8 mouse cellular contexts compared by ENCODE assay signal in the genomic region with DNA sequence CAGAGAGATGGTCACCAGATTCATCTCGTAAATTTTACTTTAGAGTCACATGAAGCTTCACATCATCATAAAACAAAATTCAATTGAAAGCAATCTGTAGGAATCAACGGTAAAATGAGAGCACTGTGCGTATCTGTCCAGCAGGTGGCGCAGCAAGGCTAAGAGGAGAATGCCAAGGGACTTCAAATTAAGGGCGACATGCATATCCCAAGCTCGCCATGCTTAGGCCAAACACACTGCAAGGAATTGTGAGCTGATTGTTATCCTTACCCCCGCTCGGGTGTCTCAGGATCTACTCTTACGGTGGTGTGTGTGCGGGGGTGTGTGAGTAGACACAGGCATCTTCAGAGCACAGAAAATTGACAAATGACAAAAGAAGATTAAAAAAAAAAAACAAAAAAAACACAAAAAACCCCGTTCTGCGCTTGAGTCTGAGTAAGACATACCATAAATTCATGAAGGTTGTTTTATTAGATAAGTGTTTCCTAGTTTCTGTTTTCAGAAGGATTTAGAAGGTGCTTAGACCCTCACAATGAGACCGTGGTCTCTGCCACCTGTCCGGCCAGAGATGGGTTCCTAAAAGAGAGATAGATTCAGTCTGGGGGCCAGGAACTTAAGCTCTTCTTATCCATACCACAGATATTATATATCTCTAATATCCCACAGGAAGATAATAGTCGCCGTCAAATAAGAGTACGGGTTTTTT.
DNase-seq lines count a peak whose midpoint lies in the region; ATAC-seq and TF ChIP-seq lines count a peak whose summit lies in the region.

No protein-coding gene starts in this region.

- no peaks in the 10 kb centered on the region for H3K4me1 ChIP-seq in forebrain, embryonic 11.5 days (replicated peaks; ENCODE audit: control insufficient read depth, insufficient read depth, low read length)
- no peaks in the 10 kb centered on the region for H3K4me1 ChIP-seq in heart, postnatal 0 days (ENCODE audit: control insufficient read depth, insufficient read depth)
- H3K4me1 ChIP-seq in liver, embryonic 13.5 days (replicated peaks), result no peaks in the 10 kb centered on the region
- H3K4me1 ChIP-seq in neural tube, embryonic 15.5 days, result peaks cover 5% of the 10 kb centered on the region

- ATAC-seq in forebrain, embryonic 11.5 days (replicated peaks; ENCODE audit: low FRiP score), result peak; percentile 81
- no peak for ATAC-seq in heart, postnatal 0 days (ENCODE audit: insufficient read depth, low read depth)
- ATAC-seq in liver, embryonic 13.5 days (ENCODE audit: low read depth), result no peak
- ATAC-seq in neural tube, embryonic 15.5 days (ENCODE audit: low FRiP score), result peak; percentile 72

- no peak overlapping the region; the same call in 1 of the 2 replicates for H3K9ac ChIP-seq in forebrain, embryonic 11.5 days (ENCODE audit: low read length)
- no peak overlapping the region for H3K9ac ChIP-seq in heart, postnatal 0 days (replicated peaks; ENCODE audit: low read depth, low read length)
- no peak overlapping the region for H3K9ac ChIP-seq in liver, embryonic 13.5 days
- H3K9ac ChIP-seq in neural tube, embryonic 15.5 days (replicated peaks), result 0 out of 2 replicates have a peak overlapping the region, but pooled peaks have one; percentile 23

- H3K9me3 ChIP-seq in forebrain, embryonic 11.5 days (ENCODE audit: control insufficient read depth, low read length), result no peaks in the 10 kb centered on the region
- no peaks in the 10 kb centered on the region for H3K9me3 ChIP-seq in heart, postnatal 0 days (replicated peaks; ENCODE audit: control insufficient read depth, low read length)
- no peaks in the 10 kb centered on the region for H3K9me3 ChIP-seq in liver, embryonic 13.5 days (replicated peaks)
- no peaks in the 10 kb centered on the region for H3K9me3 ChIP-seq in neural tube, embryonic 15.5 days (replicated peaks)

- no peaks in the 10 kb centered on the region for H3K36me3 ChIP-seq in forebrain, embryonic 11.5 days (ENCODE audit: control insufficient read depth, insufficient read depth, low read length)
- H3K36me3 ChIP-seq in heart, postnatal 0 days (replicated peaks; ENCODE audit: control insufficient read depth, insufficient read depth, low read length), result no peaks in the 10 kb centered on the region
- H3K36me3 ChIP-seq in liver, embryonic 13.5 days, result no peaks in the 10 kb centered on the region
- H3K36me3 ChIP-seq in neural tube, embryonic 15.5 days, result no peaks in the 10 kb centered on the region

- peak; percentile 92 for TF ChIP-seq CTCF in heart, postnatal 0 days (IDR thresholded peaks at IDR 0.05; ENCODE audit: low read depth)

- peak overlapping the region; percentile 27; the same call in 1 of the 2 replicates for H3K4me2 ChIP-seq in forebrain, embryonic 11.5 days (ENCODE audit: low read depth, low read length, severe bottlenecking)
- peak overlapping the region; percentile 43 for H3K4me2 ChIP-seq in heart, postnatal 0 days (ENCODE audit: low read depth, low read length)
- no peak overlapping the region for H3K4me2 ChIP-seq in liver, embryonic 13.5 days
- peak overlapping the region; percentile 47 for H3K4me2 ChIP-seq in neural tube, embryonic 15.5 days

- H3K27ac ChIP-seq in forebrain, embryonic 11.5 days (ENCODE audit: low read depth, low read length), result no peak overlapping the region
- H3K27ac ChIP-seq in heart, postnatal 0 days (ENCODE audit: low read depth), result no peak overlapping the region
- no peak overlapping the region for H3K27ac ChIP-seq in liver, embryonic 13.5 days
- no peak overlapping the region for H3K27ac ChIP-seq in neural tube, embryonic 15.5 days (replicated peaks)

- no peak for TF ChIP-seq EP300 in heart, postnatal 0 days (IDR thresholded peaks at IDR 0.05; ENCODE audit: low read depth)

- DNase-seq in CD8-positive naive resting alpha-beta T cell, adult 2 months (ENCODE audit: low read depth in 2 of 2, low spot score in 2 of 2), result peak; percentile 49 to 52
- DNase-seq in brain, embryonic 18.5 days (ENCODE audit: low read depth, low spot score), result peak; percentile 73
- peak; percentile 85 for DNase-seq in forebrain, embryonic 11.5 days (ENCODE audit: low spot score)
- peak; percentile 75 for DNase-seq in heart, postnatal 0 days (ENCODE audit: low spot score)
- DNase-seq in kidney, postnatal 36 days, result peak; percentile 56 to 83
- DNase-seq in liver, embryonic 13.5 days, result peak; percentile 3
- peak; percentile 28 to 62 for DNase-seq in thymus, postnatal 10 days (ENCODE audit: low spot score in 2 of 2)

- WGBS in forebrain, embryonic 11.5 days, result 15% methylated on average over 17 of the region's 17 CpGs
- WGBS in heart, postnatal 0 days, result 13% methylated on average over 17 of the region's 17 CpGs
- WGBS in liver, embryonic 13.5 days (ENCODE audit: insufficient replicate concordance), result 14% methylated on average over 17 of the region's 17 CpGs
- WGBS in neural tube, embryonic 15.5 days, result 14% methylated on average over 17 of the region's 17 CpGs

- H3K4me3 ChIP-seq in forebrain, embryonic 11.5 days (ENCODE audit: low read depth, low read length), result no peak overlapping the region
- no peak overlapping the region for H3K4me3 ChIP-seq in heart, postnatal 0 days (ENCODE audit: low read depth, low read length)
- no peak overlapping the region for H3K4me3 ChIP-seq in liver, embryonic 13.5 days (replicated peaks)
- H3K4me3 ChIP-seq in neural tube, embryonic 15.5 days (replicated peaks), result 0 out of 2 replicates have a peak overlapping the region, but pooled peaks have one; percentile 12

- no peaks in the 10 kb centered on the region for H3K27me3 ChIP-seq in forebrain, embryonic 11.5 days (ENCODE audit: control insufficient read depth, insufficient read depth, low read length)
- H3K27me3 ChIP-seq in heart, postnatal 0 days (ENCODE audit: control insufficient read depth, insufficient read depth, low read length), result no peaks in the 10 kb centered on the region
- H3K27me3 ChIP-seq in liver, embryonic 13.5 days, result no peaks in the 10 kb centered on the region
- H3K27me3 ChIP-seq in neural tube, embryonic 15.5 days (replicated peaks), result no peaks in the 10 kb centered on the region

Comparison
In these comparisons a context has a peak if more than half of its experiments do, and no peak if none do; other contexts are left out.
1. DNase-seq: peak in every context shown above with its lines; median percentile 85 in forebrain, embryonic 11.5 days; 75 in heart, postnatal 0 days; 73 in brain, embryonic 18.5 days; 70 in kidney, postnatal 36 days; 50 in CD8-positive naive resting alpha-beta T cell, adult 2 months; 45 in thymus, postnatal 10 days; 3 in liver, embryonic 13.5 days.
2. ATAC-seq: peak in forebrain, embryonic 11.5 days (single experiment) and neural tube, embryonic 15.5 days (single experiment); none in heart, postnatal 0 days (single experiment) and liver, embryonic 13.5 days (single experiment).